In genomic region chr5:39639438-39640177, GRCm38 (mm10) we compare ENCODE assay signal across 9 mouse cellular contexts.
DNase-seq lines count a peak whose midpoint lies in the region; ATAC-seq lines count a peak whose summit lies in the region.
"Had no signal": no experiment of that assay in that cellular context is flagged by ENCODE, and none has a peak within 500 bp of the region (broad histone marks: within the 10 kb centered on the region; RNA-seq: fewer than 3 reads in every experiment).

No protein-coding gene starts in this region.

- no peak overlapping the region for H3K27ac ChIP-seq in kidney, embryonic 16.5 days (ENCODE audit: low read length)
- H3K27ac ChIP-seq in hindbrain, embryonic 15.5 days (replicated peaks): no peak overlapping the region
- H3K27ac ChIP-seq in neural tube, embryonic 15.5 days (replicated peaks): no peak overlapping the region
- H3K27ac ChIP-seq: limb, embryonic 15.5 days had no signal

- H3K9ac ChIP-seq in kidney, embryonic 16.5 days (replicated peaks; ENCODE audit: low read length): no peak overlapping the region
- H3K9ac ChIP-seq in hindbrain, embryonic 15.5 days: no peak overlapping the region
- H3K9ac ChIP-seq in neural tube, embryonic 15.5 days (replicated peaks): no peak overlapping the region
- H3K9ac ChIP-seq: limb, embryonic 15.5 days had no signal

- H3K4me2 ChIP-seq in kidney, embryonic 16.5 days (replicated peaks; ENCODE audit: low read depth, low read length): no peak overlapping the region
- H3K4me2 ChIP-seq in hindbrain, embryonic 15.5 days: peak overlapping the region; percentile 84
- peak overlapping the region; percentile 91 for H3K4me2 ChIP-seq in neural tube, embryonic 15.5 days
- H3K4me2 ChIP-seq: limb, embryonic 15.5 days had no signal

- no peaks in the 10 kb centered on the region for H3K9me3 ChIP-seq in kidney, embryonic 16.5 days (ENCODE audit: low read length)
- H3K9me3 ChIP-seq in hindbrain, embryonic 15.5 days: no peaks in the 10 kb centered on the region
- no peaks in the 10 kb centered on the region for H3K9me3 ChIP-seq in neural tube, embryonic 15.5 days (replicated peaks)
- H3K9me3 ChIP-seq: limb, embryonic 15.5 days had no signal

- 50% methylated on average over 10 of the region's 10 CpGs for WGBS in kidney, embryonic 16.5 days
- WGBS in hindbrain, embryonic 15.5 days: 46% methylated on average over 10 of the region's 10 CpGs
- WGBS in neural tube, embryonic 15.5 days: 38% methylated on average over 10 of the region's 10 CpGs

- ATAC-seq in kidney, embryonic 16.5 days (ENCODE audit: low FRiP score, low TSS enrichment): no peak
- ATAC-seq in hindbrain, embryonic 15.5 days (ENCODE audit: low FRiP score, low read depth): no peak
- 0 out of 2 replicates have a peak, but pooled peaks have one; percentile 32 for ATAC-seq in neural tube, embryonic 15.5 days (ENCODE audit: low FRiP score)
- no peak for ATAC-seq in activated CD4-positive, CD25-positive, alpha-beta regulatory T cell, adult 4 months

- peaks cover 17% of the 10 kb centered on the region for H3K27me3 ChIP-seq in kidney, embryonic 16.5 days (ENCODE audit: insufficient read depth, low read length)
- H3K27me3 ChIP-seq in hindbrain, embryonic 15.5 days: no peaks in the 10 kb centered on the region
- H3K27me3 ChIP-seq in neural tube, embryonic 15.5 days (replicated peaks): no peaks in the 10 kb centered on the region

- H3K36me3 ChIP-seq in kidney, embryonic 16.5 days (ENCODE audit: insufficient read depth, low read length): no peaks in the 10 kb centered on the region
- no peaks in the 10 kb centered on the region for H3K36me3 ChIP-seq in hindbrain, embryonic 15.5 days
- no peaks in the 10 kb centered on the region for H3K36me3 ChIP-seq in neural tube, embryonic 15.5 days
- H3K36me3 ChIP-seq: limb, embryonic 15.5 days had no signal

- DNase-seq in kidney, adult 18-20 months: peak; percentile 71
- peak; percentile 21 for DNase-seq in adipocyte (ENCODE audit: low spot score)
- peak; percentile 51 for DNase-seq in embryo, embryonic 11.5 days (ENCODE audit: low read depth, low spot score)
- peak; percentile 77 for DNase-seq in left cerebral cortex, postnatal 4 days

- peaks cover 15% of the 10 kb centered on the region for H3K4me1 ChIP-seq in kidney, embryonic 16.5 days (ENCODE audit: insufficient read depth, low read length)
- H3K4me1 ChIP-seq in hindbrain, embryonic 15.5 days (replicated peaks): peaks cover 27% of the 10 kb centered on the region
- H3K4me1 ChIP-seq in neural tube, embryonic 15.5 days: peaks cover 42% of the 10 kb centered on the region

- H3K4me3 ChIP-seq in kidney, embryonic 16.5 days (ENCODE audit: low read length): no peak overlapping the region
- peak overlapping the region; percentile 4; the same call in 1 of the 2 replicates for H3K4me3 ChIP-seq in hindbrain, embryonic 15.5 days
- H3K4me3 ChIP-seq in neural tube, embryonic 15.5 days (replicated peaks): no peak overlapping the region
- H3K4me3 ChIP-seq: limb, embryonic 15.5 days had no signal

- intact Hi-C loops in left cerebral cortex, postnatal 4 days (cut with DNase I): loop anchor here (5.0 to 10.0 kb wide), 3 partner anchors 325 to 1315 kb away; no protein-coding TSS in a partner anchor

Comparison
In these comparisons a context has a peak if more than half of its experiments do, and no peak if none do; other contexts are left out.
1. DNase-seq: peak in every context shown above with its lines; median percentile 77 in left cerebral cortex, postnatal 4 days; 71 in kidney, adult 18-20 months; 51 in embryo, embryonic 11.5 days; 21 in adipocyte.